Mouse (Mus musculus): ENCODE measurements around the gene Tmem184b. TPM values are rescaled to one million over a fixed set of nuclear protein-coding genes. Genes with fewer than 3 reads are reported as not detected.

The Tmem184b gene
- polyA plus RNA-seq, 1 experiment from 2014 or later: 29.4 TPM

DNA sequence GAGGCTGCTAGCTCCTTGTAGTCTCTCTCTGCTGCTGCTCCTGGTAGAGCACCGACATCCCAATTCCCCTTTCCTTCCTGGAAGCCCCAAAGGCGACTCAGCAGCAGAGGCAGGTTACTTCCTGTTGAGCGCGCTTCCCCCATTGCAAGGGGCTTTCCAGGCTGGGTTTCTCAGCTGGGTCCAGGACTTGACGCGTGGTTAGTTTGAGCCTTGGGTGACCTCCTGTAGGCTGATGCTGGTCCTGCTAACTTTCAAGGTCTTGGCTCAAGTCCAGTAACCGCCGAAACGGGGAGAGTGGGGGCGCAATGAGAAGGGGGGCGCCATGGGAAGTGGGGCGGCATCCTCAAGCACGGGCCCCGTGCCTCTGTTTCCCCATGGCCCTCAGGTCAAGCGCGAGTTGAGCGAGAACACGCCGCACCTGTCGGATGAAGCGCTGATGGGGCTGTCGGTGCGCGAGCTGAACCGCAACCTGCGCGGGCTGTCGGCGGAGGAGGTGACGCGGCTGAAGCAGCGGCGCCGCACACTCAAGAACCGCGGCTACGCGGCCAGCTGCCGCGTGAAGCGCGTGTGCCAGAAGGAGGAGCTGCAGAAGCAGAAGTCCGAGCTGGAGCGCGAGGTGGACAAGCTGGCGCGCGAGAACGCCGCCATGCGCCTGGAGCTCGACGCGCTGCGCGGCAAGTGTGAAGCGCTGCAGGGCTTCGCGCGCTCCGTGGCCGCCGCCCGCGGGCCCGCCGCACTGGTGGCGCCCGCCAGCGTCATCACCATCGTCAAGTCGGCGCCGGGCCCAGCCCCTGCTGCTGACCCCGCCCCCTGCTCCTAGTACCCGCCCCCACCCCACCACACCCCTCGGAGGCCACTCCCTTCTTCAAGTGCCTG lies 46.1 kb downstream of the Tmem184b start:
- H3K9me3 ChIP-seq (replicated peaks): no peaks in the 10 kb centered on the region
- WGBS: under 1% methylated on average over 68 of the region's 77 CpGs
- peak; percentile 85 for ATAC-seq

DNA sequence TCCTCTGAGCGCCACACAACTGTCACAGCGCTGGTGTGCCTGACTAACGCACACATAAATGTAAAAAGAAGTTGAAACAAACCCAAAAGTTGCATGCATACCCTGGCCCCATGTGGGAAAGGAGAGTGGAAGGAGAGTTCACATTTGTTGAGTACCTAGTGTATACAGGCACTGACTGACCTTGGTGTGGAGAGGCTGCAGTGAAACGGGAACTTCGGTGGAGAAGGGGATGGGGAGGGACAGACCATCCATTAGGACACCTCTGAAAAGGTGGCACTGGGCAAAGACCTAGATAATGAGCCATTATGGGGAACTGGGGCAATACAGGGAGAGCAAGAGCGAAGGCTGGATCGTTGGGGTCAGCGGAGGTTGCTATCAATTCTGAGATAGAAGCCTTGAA lies 46.9 kb downstream of the Tmem184b start:
- Histone ChIP-seq H3K9ac (no peak overlapping the region), H3K36me3 (ENCODE audit: poor library complexity, severe bottlenecking) (peaks cover 12% of the 10 kb centered on the region), H3K27me3 (peaks cover 15% of the 10 kb centered on the region), H3K27ac (no peak overlapping the region), H3K4me1 (peaks cover 28% of the 10 kb centered on the region), H3K4me3 (peak overlapping the region; percentile 47), H3K4me2 (peak overlapping the region; percentile 98), H3K9me3 (replicated peaks) (no peaks in the 10 kb centered on the region)
- WGBS: 81% methylated on average over 8 of the region's 8 CpGs
- ATAC-seq: no peak

More for the DNA sequence above, 46.1 kb downstream of the Tmem184b start:
- peak overlapping the region; percentile 71 for H3K9ac ChIP-seq
- peak overlapping the region; percentile 98 for H3K4me2 ChIP-seq
- no peak overlapping the region for H3K27ac ChIP-seq
- H3K27me3 ChIP-seq: peaks cover 15% of the 10 kb centered on the region
- peak overlapping the region; percentile 47 for H3K4me3 ChIP-seq
- peaks cover 28% of the 10 kb centered on the region for H3K4me1 ChIP-seq
- peaks cover 20% of the 10 kb centered on the region for H3K36me3 ChIP-seq (ENCODE audit: poor library complexity, severe bottlenecking)

DNA sequence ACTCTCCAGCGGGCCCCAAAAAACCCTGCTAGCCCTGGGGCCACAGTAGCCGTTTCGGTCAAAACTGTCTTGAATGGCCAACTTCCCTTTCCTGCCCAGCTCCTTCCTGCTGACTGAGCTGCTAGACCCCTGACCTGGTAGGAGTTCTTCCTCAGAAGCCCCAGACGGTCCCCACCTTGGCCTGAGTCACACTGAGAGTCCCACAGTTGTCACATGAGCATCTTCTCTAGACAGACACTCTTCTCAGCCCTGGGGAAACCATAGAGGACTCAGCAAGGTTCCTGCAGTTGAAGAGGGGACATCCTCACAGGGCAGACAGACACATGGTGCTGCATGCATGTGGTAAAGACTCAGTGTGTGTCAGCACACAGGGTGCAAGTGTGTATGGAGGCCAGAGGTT lies 48.8 kb downstream of the Tmem184b start:
- Histone ChIP-seq H3K4me3 (no peak overlapping the region), H3K27ac (no peak overlapping the region), H3K4me2 (no peak overlapping the region), H3K9me3 (replicated peaks) (no peaks in the 10 kb centered on the region), H3K27me3 (peaks cover 21% of the 10 kb centered on the region), H3K36me3 (ENCODE audit: poor library complexity, severe bottlenecking) (no peaks in the 10 kb centered on the region), H3K9ac (no peak overlapping the region), H3K4me1 (peaks cover 21% of the 10 kb centered on the region)
- 88% methylated on average over 4 of the region's 4 CpGs for WGBS
- no peak for ATAC-seq

GRCm38 (mm10) chr15:79353690-79354305 lies 49.6 kb downstream of the Tmem184b start:
- no peak overlapping the region for H3K4me3 ChIP-seq
- H3K9ac ChIP-seq: no peak overlapping the region
- H3K27ac ChIP-seq: no peak overlapping the region
- WGBS: 85% methylated on average over 5 of the region's 5 CpGs
- H3K4me2 ChIP-seq: no peak overlapping the region
- no peak for ATAC-seq
- H3K9me3 ChIP-seq (replicated peaks): no peaks in the 10 kb centered on the region
- peaks cover 28% of the 10 kb centered on the region for H3K27me3 ChIP-seq
- H3K4me1 ChIP-seq: peaks cover 20% of the 10 kb centered on the region
- no peaks in the 10 kb centered on the region for H3K36me3 ChIP-seq (ENCODE audit: poor library complexity, severe bottlenecking)

DNA sequence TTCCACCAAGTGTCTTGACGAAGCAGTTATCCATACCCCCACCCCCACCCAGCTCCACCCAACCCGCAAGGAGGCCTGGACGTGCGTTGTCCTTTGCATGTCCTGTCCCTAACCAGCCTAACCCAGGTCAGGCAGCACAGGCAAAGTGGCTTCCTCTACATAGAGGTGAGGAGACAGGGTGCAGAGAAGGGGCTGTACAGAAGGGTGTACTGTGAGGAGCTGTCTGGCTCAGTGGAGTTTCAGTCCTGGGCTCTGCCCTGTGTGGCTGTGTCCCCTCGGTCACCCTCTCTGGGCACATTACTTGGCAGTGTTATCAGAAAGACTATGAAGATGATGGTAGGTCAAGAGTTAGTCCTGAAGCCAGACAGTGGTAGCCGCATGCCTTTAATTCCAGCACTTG lies 50.9 kb downstream of the Tmem184b start:
- WGBS: 72% methylated on average over 6 of the region's 6 CpGs
- no peaks in the 10 kb centered on the region for H3K36me3 ChIP-seq (ENCODE audit: poor library complexity, severe bottlenecking)
- peaks cover 35% of the 10 kb centered on the region for H3K27me3 ChIP-seq
- peaks cover 21% of the 10 kb centered on the region for H3K4me1 ChIP-seq
- H3K9me3 ChIP-seq (replicated peaks): no peaks in the 10 kb centered on the region
- ATAC-seq: no peak
- H3K4me2 ChIP-seq: no peak overlapping the region
- no peak overlapping the region for H3K27ac ChIP-seq
- H3K9ac ChIP-seq: no peak overlapping the region
- no peak overlapping the region for H3K4me3 ChIP-seq

GRCm38 (mm10) chr15:79351331-79351767 lies 52.0 kb downstream of the Tmem184b start:
- Histone ChIP-seq H3K9me3 (replicated peaks) (no peaks in the 10 kb centered on the region), H3K4me1 (peaks cover 15% of the 10 kb centered on the region), H3K36me3 (ENCODE audit: poor library complexity, severe bottlenecking) (no peaks in the 10 kb centered on the region), H3K27ac (no peak overlapping the region), H3K4me2 (no peak overlapping the region), H3K9ac (peak overlapping the region; percentile 18; the same call in 1 of the 2 replicates), H3K4me3 (no peak overlapping the region), H3K27me3 (peaks cover 31% of the 10 kb centered on the region)
- 31% methylated on average over 14 of the region's 15 CpGs for WGBS
- no peak for ATAC-seq

- Histone ChIP-seq H3K9me3 (replicated peaks) (no peaks in the 10 kb centered on the region), H3K9ac (no peak overlapping the region), H3K4me3 (no peak overlapping the region), H3K36me3 (ENCODE audit: poor library complexity, severe bottlenecking) (no peaks in the 10 kb centered on the region), H3K4me1 (peaks cover 14% of the 10 kb centered on the region), H3K27ac (no peak overlapping the region), H3K27me3 (peaks cover 31% of the 10 kb centered on the region), H3K4me2 (no peak overlapping the region)
- 87% methylated on average over 4 of the region's 4 CpGs for WGBS
- ATAC-seq: no peak
Measured at GRCm38 (mm10) chr15:79350866-79351265, 52.5 kb downstream of the Tmem184b start.

DNA sequence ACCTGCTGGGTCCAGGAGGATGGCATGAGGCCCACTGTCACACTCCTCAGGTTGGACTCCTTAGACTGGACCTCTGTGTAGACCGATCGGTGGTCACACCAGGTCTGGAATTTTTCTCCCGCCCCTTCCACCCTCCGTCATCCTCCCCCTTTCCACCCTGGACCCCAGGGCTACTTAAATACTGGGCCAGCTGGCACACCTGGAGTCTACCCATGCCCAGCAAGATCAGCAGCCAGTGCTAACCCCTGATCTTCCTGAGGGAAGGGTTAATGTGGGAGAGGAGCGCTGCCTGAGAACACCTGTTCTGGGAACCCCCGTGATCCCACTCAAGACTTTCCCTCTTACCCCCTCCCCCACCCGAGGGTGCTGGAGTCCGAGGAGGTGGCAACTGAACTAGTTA lies 54.7 kb downstream of the Tmem184b start:
- peak overlapping the region; percentile 88 for H3K4me2 ChIP-seq
- WGBS: 67% methylated on average over 8 of the region's 8 CpGs
- H3K36me3 ChIP-seq (ENCODE audit: poor library complexity, severe bottlenecking): no peaks in the 10 kb centered on the region
- no peaks in the 10 kb centered on the region for H3K9me3 ChIP-seq (replicated peaks)
- peaks cover 27% of the 10 kb centered on the region for H3K27me3 ChIP-seq
- peak overlapping the region; percentile 68; the same call in 1 of the 2 replicates for H3K4me3 ChIP-seq
- H3K4me1 ChIP-seq: peaks cover 14% of the 10 kb centered on the region
- H3K27ac ChIP-seq: no peak overlapping the region
- ATAC-seq: no peak
- H3K9ac ChIP-seq: peak overlapping the region; percentile 74; the same call in 1 of the 2 replicates

- peak; percentile 77 for ATAC-seq
- Histone ChIP-seq H3K9ac (peak overlapping the region; percentile 74), H3K36me3 (ENCODE audit: poor library complexity, severe bottlenecking) (no peaks in the 10 kb centered on the region), H3K4me3 (peak overlapping the region; percentile 68), H3K27me3 (peaks cover 27% of the 10 kb centered on the region), H3K4me2 (peak overlapping the region; percentile 88), H3K27ac (peak overlapping the region; percentile 83), H3K4me1 (peaks cover 14% of the 10 kb centered on the region), H3K9me3 (replicated peaks) (no peaks in the 10 kb centered on the region)
- WGBS: under 1% methylated on average over 42 of the region's 46 CpGs
Measured at GRCm38 (mm10) chr15:79347845-79348506, 55.4 kb downstream of the Tmem184b start.

GRCm38 (mm10) chr15:79347165-79347844 lies 56.1 kb downstream of the Tmem184b start:
- H3K27me3 ChIP-seq: peaks cover 27% of the 10 kb centered on the region
- peak overlapping the region; percentile 88 for H3K4me2 ChIP-seq
- H3K9ac ChIP-seq: peak overlapping the region; percentile 74
- ATAC-seq: peak; percentile 95
- WGBS: under 1% methylated on average over 61 of the region's 61 CpGs
- no peaks in the 10 kb centered on the region for H3K9me3 ChIP-seq (replicated peaks)
- H3K4me3 ChIP-seq: peak overlapping the region; percentile 68
- no peaks in the 10 kb centered on the region for H3K36me3 ChIP-seq (ENCODE audit: poor library complexity, severe bottlenecking)
- H3K4me1 ChIP-seq: peaks cover 14% of the 10 kb centered on the region
- peak overlapping the region; percentile 83 for H3K27ac ChIP-seq

- Histone ChIP-seq H3K36me3 (ENCODE audit: poor library complexity, severe bottlenecking) (no peaks in the 10 kb centered on the region), H3K4me2 (peak within 1 kb of the TSS; percentile 88), H3K9ac (peak within 1 kb of the TSS; percentile 74), H3K4me1 (peaks cover 14% of the 10 kb centered on the region), H3K27ac (peak within 1 kb of the TSS; percentile 83), H3K4me3 (peak within 1 kb of the TSS; percentile 68), H3K27me3 (peaks cover 27% of the 10 kb centered on the region), H3K9me3 (replicated peaks) (no peaks in the 10 kb centered on the region)
- ATAC-seq: no peak
- 49% methylated on average over 8 of the region's 8 CpGs for WGBS
Measured at GRCm38 (mm10) chr15:79346051-79346793, 57.1 kb downstream of the Tmem184b start, which contains the start of gene Maff. Gene Maff (plus strand): TSS chr15:79346621.
